Mouse (Mus musculus): ENCODE data around the gene Ccdc190.

The Ccdc190 gene

DNA sequence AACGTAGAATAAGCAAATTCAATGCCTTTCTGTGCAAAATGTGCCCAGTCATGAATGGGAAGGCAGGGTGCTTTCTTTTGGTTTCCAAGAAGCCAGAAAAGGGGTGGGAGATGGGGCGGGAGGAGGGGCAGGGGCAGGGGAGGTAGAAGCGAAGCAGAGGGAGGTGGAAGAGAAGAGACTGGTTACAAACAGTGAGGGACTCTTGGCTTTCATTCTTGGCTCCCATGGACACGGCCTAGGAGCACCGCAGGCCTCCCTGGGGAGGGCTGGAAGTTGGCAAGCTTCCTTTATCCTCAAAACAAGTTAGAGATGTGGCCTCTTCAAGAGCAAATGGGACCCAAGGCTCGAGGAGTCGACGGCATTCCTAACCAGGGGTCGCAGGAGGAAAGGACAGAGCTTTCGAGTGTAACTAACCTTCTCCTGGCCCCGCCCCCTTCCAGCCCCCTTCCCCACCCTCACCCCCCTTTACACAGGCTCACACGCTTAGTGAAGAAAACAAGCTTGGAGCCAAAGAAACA is at the start of gene Ccdc190:
Ccdc190 (plus strand) TSS at position 195 of the 518 bp plus-strand sequence.
- DNase-seq (ENCODE audit: low spot score in 2 of 2): no peak

- DNase-seq (ENCODE audit: low spot score in 2 of 2): no peak
These were observed 49.4 kb upstream of the Ccdc190 start for GRCm38 (mm10) chr1:169879060-169879459.

DNA sequence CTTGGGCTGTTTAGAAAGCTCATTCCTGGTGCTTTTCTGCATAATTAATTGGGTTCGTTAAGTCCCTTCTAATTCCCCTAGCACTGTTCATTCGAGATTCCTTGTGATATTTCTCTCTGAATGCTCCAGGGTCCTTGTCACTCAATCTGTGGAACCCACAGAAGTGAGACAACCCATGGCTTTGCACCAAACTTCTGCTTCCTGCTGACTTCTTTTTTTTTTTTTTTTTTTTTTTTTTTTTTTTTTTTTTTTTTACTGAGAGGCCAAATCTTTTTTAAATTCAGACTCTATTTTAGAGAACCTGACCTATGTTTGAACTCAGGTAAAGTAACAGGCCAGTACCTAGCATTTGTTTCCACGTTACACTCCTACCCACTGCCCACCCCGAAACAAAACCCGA is 48.3 kb upstream of the Ccdc190 start:
- DNase-seq (ENCODE audit: low spot score in 2 of 2): no peak

- no peak for DNase-seq (ENCODE audit: low spot score in 2 of 2)
These were observed 45.3 kb upstream of the Ccdc190 start for GRCm38 (mm10) chr1:169883081-169883565.

DNA sequence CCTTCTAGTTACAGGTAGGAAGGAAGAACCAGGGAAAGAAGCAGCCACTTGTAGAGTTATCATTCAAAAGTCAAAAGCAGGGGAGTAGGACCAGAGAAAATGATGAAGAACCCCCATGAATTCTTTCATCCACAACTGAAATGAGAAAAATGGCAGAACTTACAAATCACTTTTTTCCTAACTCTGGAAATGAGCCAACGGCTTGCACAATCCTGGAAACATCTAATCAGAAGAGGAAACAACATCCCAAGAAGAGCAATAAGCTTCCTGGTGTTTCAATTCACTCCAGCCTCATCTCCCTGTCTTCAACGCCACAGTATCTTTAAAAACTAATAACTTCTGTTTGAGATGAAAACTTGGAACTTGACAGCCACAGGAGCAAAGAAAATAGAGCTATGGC is 39.2 kb upstream of the Ccdc190 start:
- no peak for DNase-seq (ENCODE audit: low spot score in 2 of 2)

GRCm38 (mm10) chr1:169893976-169894375 is 34.5 kb upstream of the Ccdc190 start:
- no peak for DNase-seq (ENCODE audit: low spot score in 2 of 2)

DNA sequence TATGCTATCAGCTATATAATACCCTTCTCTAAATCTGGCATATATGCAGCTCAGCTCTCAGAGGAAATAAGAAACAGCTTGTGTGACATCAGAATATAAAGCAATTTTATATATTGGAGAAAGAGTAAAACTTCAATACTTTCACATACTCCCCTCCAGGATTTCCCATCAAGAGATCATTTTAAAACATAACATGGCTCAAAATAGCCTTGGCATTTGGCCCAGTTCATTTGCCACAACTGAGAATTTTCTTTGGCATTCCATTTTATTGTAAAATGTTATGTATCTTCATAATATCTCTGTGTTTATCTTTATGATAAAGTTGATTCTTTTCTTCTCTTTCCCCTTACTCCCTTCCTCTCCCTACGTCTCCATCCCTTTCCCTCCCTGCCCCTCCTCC is 32.8 kb upstream of the Ccdc190 start:
- DNase-seq (ENCODE audit: low spot score in 2 of 2): no peak

DNA sequence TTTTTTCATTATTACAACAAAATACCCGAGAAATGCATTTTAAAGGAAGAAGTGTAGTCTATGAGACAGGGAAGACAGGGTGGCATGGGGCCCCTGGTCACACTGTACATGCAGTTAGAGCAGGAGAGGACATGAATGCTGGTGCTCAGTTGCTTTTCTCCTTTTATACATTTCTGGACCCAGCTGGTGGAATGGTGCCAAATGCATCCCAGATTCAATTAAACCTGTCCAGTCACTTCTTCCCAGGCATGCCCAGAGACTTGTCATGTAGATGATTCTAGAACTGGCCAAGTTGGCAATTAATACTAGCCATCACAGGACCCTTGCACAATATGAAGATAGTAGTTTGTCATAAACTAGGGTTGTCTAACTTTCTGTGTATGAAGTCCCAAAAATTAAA is 30.5 kb upstream of the Ccdc190 start:
- DNase-seq (ENCODE audit: low spot score in 2 of 2): no peak

GRCm38 (mm10) chr1:169898607-169899006 is 29.8 kb upstream of the Ccdc190 start:
- DNase-seq (ENCODE audit: low spot score in 2 of 2): no peak

- no peak for DNase-seq (ENCODE audit: low spot score in 2 of 2)
These were observed 27.6 kb upstream of the Ccdc190 start for GRCm38 (mm10) chr1:169900771-169901336.

DNA sequence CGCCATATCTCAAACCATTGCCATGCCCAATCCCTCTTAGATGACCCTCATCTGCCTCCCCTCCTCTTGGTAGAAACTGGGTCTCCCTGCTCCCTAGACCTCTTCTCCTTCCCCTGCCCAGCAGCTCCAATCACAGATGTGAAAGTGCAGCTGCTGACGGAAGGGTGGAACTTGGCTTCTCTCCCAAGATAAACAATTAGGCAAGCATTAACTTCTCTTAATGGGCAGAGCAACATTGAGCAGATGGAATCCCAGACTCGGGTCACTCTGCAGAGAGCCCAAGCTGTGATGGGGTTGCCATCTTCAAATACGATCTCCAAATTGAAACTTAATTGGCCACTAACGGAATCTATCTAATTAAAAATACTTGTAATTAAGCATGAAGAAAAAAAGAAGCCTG is 19.3 kb upstream of the Ccdc190 start:
- no peak for DNase-seq (ENCODE audit: low spot score in 2 of 2)

- DNase-seq (ENCODE audit: low spot score in 2 of 2): no peak
These were observed 18.8 kb upstream of the Ccdc190 start for GRCm38 (mm10) chr1:169909659-169910058.

DNA sequence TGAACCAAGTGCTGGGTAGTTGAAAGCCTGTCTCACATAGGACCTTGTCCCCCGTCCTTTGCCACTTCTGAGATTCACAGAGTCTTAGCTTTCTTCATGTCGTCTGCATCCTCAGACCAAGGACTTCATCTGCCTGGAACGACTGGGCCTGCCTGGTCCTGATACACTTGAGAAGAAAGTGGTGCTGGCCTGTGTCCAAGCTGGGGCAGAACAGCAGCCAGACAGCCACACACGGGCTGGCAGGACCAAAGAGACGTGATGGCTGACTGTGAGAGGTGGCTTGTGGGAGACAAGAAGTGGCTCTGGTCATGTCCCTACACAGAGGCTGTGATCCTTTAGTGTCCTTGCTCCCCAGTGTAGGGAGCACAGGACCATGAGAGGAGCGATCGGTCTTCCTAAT is 17.7 kb upstream of the Ccdc190 start:
- DNase-seq (ENCODE audit: low spot score in 2 of 2): no peak

DNA sequence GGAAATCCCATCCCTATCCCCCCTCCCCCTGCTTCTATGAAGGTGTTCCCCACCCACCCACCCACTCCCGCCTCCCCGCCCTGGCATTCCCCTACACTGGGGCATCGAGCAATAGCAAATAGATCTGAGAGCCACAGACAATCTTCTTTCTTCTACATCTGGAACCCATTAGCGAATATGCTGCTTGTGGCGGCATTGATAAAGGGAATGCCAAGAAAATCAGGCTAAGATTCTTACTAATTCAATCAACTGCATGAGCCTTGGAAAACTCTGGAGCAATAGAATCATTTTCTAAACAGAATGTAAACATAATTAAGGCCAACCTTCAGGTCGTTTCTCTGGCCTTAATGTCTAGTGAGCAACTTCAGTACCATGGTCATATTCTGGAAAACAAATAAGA is 16.9 kb upstream of the Ccdc190 start:
- no peak for DNase-seq (ENCODE audit: low spot score in 2 of 2)

- no peak for DNase-seq (ENCODE audit: low spot score in 2 of 2)
These were observed 11.8 kb upstream of the Ccdc190 start for GRCm38 (mm10) chr1:169916659-169917058.

DNA sequence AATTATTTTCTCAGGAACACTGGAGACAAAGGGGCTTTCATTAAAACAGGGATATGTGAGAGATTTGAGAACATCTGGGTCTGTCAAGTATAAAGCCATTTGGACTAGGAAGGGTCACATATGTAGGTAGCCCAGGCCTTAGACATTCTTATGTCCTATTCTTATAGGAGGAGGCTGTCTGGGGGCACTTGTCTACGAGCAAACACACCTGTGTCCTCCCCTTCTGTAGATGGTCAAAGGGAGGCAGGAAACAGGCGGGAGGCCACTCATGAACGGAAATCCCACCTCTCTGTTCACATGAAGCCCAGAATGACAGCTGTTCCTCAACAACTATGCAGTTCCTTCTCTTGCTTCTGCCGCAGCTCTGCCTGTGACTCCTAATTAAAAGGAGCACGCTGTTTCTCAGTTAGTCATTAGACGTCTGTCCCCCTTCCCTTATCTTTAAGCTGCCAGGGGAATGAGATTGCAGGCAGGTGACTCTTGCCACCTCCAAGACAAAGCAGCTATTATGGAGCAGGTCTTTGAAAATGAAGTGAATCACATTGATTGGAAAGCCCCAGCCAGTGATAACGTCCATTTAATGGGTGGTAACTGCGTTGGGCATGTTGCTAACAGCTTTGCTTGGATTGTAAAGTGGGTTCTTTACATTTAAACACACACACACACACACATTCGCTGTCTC is 11.2 kb upstream of the Ccdc190 start:
- no peak for DNase-seq (ENCODE audit: low spot score in 2 of 2)

- DNase-seq (ENCODE audit: low spot score in 2 of 2): peak in 1 of 2 experiments; percentile 34
These were observed 10.4 kb upstream of the Ccdc190 start for GRCm38 (mm10) chr1:169917998-169918397.

DNA sequence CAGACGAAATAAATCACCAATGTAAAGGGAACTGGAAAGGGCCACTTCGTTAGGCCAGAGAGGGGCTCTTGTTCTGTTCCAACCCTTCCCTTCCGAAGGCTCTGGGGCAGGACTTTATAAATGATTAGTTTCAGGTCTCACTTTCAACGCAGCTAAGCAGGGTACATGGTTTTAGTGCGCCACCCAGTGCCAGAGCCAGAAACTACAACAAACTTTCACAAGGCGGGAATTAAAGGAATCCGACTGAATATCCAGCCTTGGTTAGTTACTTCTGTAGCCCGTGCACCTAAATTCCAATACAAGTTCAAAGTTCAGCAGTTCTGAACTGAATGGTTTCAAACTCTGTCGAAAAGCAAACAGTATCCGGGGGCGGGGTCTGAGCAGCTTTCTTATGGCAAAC is 9.2 kb upstream of the Ccdc190 start:
- peak; percentile 38 to 75 for DNase-seq (ENCODE audit: low spot score in 2 of 2)

GRCm38 (mm10) chr1:169921710-169922211 is 6.7 kb upstream of the Ccdc190 start:
- DNase-seq (ENCODE audit: low spot score in 2 of 2): peak in 1 of 2 experiments; percentile 40

GRCm38 (mm10) chr1:169924567-169924966 is 3.9 kb upstream of the Ccdc190 start:
- no peak for DNase-seq (ENCODE audit: low spot score in 2 of 2)

- no peak for DNase-seq (ENCODE audit: low spot score in 2 of 2)
These were observed 587 bp upstream of the Ccdc190 start for GRCm38 (mm10) chr1:169927753-169928369.

DNA sequence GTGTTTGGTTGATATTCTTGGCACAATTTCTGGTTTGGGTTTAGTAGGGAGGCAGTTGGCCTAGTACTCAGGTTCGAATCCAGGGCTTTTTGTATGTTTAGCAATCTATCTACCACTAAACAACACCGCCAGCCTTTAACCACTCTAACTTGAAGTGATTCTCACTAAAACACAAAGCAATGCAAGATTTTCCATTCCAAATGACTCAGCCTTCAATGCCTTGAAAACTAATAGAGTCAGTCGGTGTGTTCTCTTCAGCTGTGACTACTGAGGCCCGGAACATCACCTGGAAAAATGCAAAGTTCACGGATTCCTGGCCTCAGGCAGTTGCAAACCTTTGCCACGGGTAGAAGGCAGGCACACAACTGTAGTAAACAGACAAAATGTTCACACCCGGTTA is 3.2 kb downstream of the Ccdc190 start:
- DNase-seq (ENCODE audit: low spot score in 2 of 2): no peak

All from spleen, postnatal 10 days (tissue).